Mouse (Mus musculus): ENCODE results near the gene Sh3gl1.

DNA sequence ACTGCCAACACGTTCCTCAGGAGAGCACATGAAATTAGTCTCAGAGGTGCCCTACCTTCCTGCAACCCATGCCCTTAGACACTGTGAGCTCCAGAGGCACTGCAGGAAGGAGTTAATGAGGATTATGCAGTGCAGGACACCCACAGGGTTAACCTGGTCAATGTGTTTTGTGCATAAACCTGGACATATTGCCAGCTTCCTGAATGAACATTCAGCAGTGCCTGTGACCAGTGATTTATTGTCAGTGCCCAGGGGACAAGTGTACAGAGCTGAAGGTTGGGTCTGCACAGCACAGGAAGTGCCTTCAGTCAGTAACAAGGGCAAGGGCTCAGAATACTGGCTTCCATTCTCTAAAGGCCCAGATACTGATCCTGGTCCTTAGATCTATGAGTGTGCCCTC, 9.6 kb downstream of the Sh3gl1 start:
- TF ChIP-seq POU5F1 (IDR thresholded peaks at IDR 0.05; ENCODE audit: borderline replicate concordance, low read length): no peak
- TF ChIP-seq CTCF (conservative IDR thresholded peaks at IDR 0.05; ENCODE audit: low read length): no peak
